Mouse (Mus musculus): ENCODE measurements at regions not wholly inside any gene's neighbourhood (a gene's known extent, or its start where the extent isn't known, plus 50 kb on each side); places are given as distances from the start of the nearest gene placed in this dataset.

DNA sequence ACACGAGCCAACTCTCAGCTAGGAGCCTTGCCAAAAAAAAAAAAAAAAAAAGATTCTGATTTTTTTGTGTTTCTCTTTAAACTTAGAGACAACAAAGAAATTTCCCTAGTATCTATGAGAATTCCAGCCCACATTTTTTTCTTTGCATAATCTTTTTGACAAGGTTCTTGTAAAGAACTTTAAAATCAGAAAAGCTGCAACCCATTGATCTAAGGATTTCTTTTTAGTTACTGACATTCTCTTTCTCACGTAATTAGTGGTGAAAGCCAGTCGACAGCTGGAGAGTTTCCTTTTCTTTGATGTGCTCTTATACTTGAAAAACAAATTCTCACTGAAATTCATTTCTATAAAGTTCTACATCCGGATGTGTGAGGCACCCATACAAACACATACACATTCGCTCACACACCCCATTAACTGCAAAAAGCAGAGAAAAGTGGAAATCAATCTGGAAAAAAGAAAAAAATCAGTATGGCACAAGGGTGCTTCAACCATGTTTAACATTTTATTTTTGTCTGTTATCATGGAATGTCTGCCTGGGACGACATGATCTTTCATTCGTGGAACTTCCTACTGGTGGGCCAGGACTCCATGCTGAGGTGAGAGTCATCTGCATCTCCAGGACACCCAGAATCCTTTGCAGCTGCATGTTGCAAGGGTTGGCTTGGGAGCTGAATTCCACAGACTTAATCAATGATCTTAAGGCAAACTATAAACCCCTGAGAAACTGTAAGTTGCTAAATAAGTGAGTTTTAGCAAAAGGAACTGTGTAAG lies 124.0 kb upstream of the Zpld1 start:
- no peak for DNase-seq

DNA sequence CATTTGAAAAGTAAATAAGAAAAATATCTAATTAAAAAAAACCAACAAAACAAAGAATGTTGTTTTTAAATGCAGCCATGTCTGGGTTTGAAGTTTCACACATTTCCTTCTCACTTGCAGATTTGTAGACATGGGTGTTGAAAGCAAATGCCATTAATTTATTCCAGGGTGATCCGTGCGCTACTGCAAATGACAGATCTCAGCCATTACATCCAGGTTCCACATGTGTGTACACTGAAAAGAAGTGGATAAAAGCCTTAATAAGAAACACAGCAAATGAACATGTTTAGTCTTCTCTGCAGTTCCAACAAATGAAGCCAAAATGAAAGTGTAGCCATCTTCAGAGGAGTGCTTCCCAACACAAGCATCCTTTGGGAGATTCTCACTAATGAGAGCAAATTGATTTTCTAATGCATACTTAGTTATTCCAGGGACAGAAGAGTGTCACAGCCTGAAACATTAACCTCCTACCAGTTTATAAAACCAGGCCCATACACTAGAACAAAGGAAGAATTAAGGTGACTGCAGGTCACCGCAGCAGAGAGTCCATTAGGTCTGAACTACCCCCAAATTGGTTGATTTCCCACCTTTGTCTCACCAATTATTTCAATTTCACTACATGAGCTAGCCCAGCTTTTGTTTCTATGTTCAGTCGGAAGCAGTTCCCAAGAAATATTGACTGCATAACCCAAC lies 123.2 kb upstream of the Zpld1 start:
- DNase-seq, result no peak

DNA sequence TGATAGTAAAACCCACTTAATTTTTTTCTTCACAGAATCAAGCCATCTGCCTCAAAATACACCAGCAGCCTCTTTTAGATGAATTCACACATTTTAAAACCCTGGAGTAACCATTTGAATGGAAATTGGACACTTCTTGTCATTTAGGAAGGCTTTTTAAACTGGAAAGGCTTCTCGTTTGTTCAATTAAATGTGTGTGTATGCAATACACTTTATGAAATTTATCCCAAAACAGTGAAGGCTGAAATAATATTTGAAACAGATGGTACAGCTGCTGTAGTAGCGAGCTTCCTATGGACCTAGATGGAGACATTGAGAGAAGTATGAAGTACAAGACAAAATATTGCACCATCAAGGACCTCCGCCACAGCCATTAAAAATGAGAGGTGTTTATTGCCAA lies 121.1 kb upstream of the Zpld1 start:
- DNase-seq, result no peak

DNA sequence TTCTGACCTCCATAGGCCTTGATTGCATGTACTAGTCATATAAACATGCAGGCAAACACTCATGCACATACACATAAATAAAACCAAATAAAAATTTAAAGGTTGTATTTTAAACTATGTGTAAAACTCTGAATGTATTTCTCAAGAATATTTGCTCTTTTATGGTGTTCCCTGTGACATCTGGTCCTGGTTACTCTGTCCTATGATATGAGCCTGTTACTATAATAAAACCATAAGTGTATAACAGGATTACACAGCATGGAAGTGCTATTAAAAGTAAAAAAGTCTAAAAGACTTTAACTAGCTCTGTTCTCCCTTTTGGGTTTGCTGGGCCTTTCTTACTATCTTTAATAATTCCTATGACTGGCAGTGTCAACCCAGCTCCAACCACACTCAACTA lies 103.0 kb upstream of the Zpld1 start:
- DNase-seq, result no peak

DNA sequence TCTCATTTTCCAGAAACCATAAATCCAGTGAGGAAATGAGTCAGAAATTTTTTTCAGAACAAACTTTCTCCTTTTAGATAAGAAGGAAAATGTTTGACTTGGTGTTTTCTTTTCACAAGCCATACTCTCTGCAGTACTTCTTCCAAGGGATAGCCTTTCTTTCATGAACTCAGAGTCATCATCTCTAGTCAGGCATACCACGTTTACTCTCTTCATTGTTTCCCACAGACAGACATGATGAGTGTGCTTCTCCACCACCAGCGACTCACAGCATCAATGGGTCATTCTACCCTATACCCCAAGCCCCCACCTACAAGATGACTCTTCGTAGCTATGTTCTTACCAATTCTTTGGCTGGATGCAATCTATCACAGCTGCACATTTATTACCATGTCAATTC lies 97.1 kb upstream of the Zpld1 start:
- DNase-seq, result no peak

DNA sequence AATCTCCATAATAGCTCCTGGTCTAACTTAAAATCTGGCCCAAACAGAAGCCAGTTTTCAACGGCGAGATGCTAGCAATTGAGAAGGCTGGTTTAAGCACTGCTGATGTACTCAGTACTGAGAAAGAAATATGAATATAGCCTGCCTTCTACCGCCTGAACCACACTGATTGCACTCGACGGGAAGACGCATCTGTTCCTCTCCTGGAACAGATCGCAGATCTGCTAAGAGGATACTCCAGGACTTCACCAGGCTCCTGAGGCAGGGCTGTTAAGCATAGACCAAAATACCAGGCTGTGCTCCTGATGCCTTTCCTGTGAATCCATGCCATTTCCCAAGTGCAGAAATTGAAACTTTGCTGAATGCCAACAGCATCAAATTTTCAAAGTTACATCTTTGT lies 92.6 kb upstream of the Zpld1 start:
- no peak for DNase-seq

DNA sequence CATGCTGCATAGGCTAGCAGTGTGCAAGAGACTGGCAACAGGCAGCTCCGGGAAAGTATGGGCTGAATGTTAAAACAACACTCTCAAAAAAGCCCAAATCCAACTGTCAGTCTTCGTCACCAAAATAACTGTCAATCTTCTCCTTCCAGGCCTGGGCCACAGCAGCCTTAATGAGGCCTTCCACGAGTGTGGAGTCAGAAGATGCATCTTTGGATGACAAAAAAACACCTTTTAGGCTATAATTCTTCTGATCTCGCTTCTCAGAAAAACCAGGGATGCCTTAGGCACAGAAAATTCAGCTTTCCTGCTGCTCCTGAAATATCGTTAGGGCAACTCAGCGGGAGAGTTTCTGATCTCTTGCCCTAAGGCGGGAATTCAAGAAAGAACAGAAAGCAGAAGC lies 82.2 kb upstream of the Zpld1 start:
- DNase-seq, result no peak

DNA sequence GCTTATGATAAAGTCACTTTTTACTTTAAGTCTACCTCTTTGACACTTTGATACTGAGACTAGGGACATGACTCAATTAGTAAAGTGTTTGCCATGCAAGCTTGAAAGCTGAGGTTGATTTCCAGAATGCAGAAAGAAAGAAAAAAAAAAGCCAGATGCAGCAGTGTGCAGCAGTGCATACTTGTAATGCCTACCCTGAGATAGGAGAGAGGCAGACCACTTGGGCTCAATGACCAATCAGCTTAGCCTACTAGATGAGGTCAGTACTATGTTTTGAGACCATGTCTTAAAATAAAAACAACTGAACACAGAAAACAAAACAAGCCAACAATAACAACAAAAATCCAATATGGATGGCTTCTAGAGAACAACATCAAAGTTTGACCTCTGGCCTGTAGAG lies 81.4 kb upstream of the Zpld1 start:
- no peak for DNase-seq

DNA sequence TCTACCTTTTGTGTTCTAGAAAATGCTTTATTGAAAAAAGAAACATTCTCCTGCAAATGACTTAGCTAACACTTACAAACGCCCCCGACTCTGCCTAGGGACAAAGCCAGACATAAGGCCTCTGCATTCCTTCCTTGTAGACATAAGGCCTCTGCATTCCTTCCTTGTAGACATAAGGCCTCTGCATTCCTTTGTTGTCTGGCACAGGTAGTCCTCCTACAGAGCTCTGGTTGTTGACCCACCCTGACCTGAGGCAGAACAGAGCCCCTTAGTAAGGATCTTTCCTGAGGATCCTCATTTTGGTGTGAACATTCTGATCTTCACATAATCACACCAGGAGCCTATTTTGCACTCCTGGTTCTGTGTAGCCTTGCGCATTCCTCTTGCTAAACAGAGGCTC lies 80.9 kb upstream of the Zpld1 start:
- DNase-seq, result no peak

DNA sequence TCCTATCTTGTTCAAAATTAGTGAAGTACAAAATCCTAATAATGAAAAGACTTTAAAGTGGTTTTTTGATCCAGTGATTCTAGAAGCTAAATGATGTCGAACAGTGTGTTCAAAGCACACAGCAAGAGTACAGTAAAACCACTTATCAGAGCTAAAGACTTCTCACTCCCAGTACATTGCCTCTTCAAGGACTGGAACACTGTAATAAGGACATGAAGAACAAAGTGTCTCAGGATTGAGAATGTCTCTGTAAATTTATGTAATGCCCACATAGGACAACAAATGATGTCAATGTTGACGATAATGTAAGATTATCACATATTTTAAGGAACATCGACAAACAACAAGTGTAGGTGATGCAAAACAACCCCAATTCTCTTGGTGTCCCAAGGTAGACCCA lies 78.1 kb upstream of the Zpld1 start:
- DNase-seq, result no peak

DNA sequence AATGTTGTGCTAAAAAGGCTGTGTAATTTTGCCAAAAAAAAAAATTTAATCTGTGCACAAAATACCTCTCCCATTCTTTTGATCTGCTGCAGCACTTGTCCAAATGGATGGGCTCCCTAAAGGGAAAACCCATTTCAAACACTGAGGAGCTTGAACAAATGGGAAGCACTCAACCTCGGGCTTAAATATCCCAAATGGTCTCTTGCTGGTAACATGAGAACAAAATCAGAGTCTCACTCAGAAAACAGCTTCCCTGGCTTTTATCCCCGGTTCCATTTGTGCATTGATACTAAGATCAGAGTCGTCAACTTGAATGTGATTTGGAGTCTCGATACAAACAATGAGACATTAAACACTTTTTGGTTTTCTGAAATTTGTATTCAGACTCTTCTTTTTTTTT lies 59.9 kb upstream of the Zpld1 start:
- no peak for DNase-seq

DNA sequence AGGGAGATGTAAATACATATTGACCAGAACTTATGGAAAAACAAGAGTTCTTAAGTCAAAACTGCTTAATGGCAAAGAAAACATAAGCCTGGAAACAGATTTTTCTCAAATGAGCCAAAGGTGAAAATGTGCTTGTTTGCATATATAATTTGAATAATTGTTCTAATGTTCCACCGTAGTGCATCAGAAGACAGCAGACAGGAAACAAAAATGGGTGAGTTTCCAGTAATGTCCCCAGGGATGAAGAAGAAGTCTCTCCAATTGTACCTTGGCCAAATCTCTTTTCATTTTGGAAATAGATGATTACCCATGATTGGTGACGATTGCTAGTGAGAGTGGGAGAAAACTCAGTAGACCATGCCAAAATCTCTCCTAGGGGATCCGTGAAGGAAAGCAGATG lies 58.3 kb upstream of the Zpld1 start:
- peak; percentile 5 to 16 for DNase-seq
